Mouse (Mus musculus) testis, postnatal 14 days (tissue): ENCODE measurements around the gene Olfr572.

Experiments used
- DNase-seq: peaks from one replicate; pipeline ENCODE4 v3.0.0; 2021; ENCODE audit warnings: low spot score

The Olfr572 gene

DNA sequence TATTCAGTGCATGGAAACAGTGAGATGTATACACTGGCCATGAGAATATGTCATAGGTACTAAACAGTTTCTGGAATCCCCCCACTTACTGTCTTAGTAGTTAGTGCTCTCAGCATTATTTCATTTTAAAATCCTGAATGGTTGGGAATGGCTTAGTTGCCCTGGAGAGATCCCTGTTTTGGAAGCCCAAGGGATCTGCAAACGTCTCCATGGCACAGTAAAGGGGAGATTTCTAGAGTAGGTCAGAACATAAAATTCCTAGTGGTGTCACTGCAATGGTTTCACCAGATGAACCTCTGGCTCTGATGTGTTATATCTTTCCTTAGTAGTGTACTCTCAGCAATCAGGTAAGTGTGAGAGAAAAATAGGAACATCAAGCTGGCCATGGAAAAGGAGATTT, at the start of gene Olfr572:
Gene Olfr572, plus strand, starts transcription at position 301 of the 400 bp plus-strand sequence.
- DNase-seq: no peak

DNA sequence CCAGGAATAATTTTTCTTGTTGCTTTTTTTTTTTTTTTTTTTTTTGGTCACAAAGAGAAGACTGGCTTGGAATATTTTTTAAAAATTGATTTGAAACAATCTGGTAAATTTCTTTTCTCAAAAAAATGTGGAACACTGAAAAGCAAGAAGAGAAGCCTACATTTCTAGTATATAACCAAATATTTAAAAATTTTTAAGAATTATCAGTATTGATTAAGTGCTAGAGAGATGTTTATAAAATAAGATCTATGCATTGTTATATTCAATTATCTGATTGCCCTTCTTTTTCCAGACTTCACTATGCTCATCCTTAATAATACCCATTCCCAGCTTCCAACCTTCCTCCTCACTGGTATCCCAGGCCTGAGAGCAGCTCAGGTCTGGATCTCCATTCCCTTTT, 47.4 kb upstream of the Olfr572 start, which contains the start of gene Olfr568:
Gene Olfr568, plus strand, starts transcription at position 301 of the 400 bp plus-strand sequence.
- no peak for DNase-seq

DNA sequence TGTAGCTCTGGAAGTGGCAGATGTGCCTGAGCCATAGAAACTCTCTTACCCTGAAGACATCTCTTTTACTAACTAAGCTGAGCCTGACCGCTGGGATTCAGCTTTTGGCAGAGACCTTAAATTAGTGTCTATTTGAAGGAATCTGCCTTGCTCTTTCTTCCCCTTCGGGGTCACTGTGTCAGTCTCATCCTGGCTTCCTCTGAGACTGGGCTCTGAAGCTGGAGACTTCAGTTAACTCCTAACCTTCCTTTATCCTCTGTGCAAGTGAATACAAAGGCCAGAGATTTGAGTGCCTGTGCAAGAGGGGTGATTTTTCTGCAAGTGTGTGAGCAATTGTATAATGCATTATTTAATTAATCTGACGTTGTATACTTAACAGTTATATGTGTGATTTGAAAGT, 33.4 kb upstream of the Olfr572 start, which contains the start of gene Olfr569:
Gene Olfr569, minus strand, starts transcription at position 101 of the 400 bp plus-strand sequence.
- no peak for DNase-seq

DNA sequence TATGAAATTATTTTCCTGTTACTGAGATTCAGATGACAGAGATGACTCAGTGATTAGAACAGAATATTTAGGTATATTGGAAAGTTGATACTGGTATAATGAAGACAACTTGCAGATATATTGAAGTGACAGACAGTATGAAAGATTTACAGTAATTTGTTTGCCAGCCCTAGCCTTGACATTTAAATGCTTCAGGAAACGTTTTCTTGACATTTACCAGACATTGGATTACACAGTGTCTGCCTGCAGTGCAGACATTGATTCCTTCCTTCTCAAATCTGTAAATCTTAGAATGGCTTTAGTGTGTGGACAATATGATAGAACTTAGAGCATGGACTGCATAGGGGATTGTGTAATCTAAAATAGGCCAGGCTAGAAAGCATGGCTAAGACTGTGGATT, 8.9 kb upstream of the Olfr572 start:
- no peak for DNase-seq

DNA sequence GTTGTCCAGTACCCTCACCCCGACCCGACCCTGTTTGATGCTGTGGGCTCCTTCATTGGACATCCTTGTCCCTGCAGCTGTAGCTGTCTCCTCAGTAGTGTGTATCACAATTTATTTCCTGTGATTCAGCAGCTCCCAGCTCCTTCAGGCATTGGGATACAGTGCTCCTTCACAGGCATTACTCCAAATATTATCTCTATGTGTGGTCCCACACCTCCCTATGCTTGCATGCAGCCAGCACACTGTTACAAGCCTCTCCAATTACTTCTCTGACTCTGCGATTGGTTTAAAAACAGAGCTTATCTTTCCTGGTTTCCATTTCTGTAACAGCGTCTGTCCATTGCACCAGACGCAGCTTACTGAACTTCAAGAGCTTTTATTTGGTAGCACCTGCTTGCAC, 7.8 kb upstream of the Olfr572 start:
- DNase-seq: no peak

DNA sequence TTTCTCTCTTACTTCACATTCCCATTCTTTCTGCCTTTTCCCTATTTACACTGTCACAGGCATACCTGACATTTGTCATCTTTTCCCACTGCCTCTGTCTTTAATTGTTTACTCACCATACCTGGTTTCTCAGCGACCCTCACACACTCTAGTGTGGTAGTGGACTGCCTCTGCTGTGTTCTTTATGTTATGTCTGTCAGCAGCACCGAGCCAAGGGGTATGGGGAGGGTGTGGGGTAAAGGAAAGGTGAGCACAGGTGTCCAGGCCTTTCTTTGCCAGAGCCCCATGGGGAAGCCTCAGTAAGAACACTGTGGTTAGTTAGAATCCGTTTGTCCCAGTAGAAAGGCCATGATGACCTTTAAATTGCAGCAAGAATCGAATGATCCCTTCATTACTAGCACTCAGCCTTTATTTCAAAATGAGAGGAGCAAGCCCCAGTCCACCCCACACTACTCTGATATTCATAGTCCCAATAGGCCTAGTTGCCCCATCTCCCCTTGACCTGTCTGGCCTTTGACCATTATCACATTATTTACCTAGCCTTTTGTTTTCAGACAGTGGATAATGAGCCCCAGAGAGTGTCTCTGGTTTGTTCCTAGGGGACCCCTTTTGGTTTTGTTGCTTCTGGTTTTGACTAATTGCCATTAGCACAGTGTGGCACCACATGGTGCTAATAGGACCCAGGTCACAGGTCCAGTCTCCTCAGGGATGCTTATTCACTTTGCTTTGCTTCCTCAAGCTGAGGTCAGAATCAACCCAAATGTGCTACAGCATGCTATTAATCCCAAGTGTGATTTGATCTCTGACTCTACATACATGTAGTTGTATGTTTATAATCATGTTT, 7.0 kb upstream of the Olfr572 start, which contains the start of gene Olfr571:
Gene Olfr571, minus strand, starts transcription at position 505 of the 844 bp plus-strand sequence.
- no peak for DNase-seq

DNA sequence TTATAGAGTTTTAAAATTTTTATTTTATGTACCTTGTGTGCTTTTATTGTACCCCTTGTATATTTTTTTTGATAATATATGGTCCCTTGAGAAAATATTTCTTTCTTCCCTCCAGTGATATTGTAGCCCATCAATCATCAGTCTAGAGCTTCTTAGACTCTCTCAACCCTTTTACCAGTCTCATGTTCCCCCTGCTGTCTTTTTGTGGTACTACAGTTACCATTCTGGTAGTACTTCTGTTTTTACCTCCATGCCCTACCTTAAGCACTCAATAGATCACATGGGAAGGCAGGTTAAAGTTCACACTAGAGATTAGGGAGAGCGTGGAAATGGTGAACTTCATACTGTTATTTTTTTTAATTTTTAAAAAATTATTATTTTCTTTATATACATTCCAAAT, 4.6 kb upstream of the Olfr572 start:
- no peak for DNase-seq

DNA sequence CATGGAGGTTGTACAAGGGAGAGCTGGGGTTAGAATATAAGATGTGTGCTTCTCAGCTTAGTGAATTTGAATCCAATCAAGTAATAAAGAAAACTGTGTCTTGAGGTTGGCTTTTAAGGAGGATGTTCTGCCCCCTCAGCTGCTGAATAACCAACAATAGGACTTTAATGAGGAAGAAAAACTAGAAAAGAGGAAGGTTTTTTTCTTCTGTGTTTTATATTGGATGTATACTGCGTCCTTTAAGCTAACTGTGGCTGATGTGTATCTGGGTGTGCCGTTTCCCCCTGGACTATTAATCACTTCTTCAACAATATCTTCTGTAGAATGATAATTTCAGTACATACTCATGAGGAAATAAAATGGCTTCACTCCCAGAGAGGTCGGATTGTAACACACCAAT, 2.9 kb downstream of the Olfr572 start:
- DNase-seq: no peak

- DNase-seq: no peak
Measured at GRCm38 (mm10) chr7:102942475-102942874, 18.3 kb downstream of the Olfr572 start, which contains the start of gene Olfr573-ps1. Gene Olfr573-ps1, minus strand, starts transcription at chr7:102942575.

GRCm38 (mm10) chr7:102943417-102943816, 19.2 kb downstream of the Olfr572 start:
- DNase-seq: no peak

DNA sequence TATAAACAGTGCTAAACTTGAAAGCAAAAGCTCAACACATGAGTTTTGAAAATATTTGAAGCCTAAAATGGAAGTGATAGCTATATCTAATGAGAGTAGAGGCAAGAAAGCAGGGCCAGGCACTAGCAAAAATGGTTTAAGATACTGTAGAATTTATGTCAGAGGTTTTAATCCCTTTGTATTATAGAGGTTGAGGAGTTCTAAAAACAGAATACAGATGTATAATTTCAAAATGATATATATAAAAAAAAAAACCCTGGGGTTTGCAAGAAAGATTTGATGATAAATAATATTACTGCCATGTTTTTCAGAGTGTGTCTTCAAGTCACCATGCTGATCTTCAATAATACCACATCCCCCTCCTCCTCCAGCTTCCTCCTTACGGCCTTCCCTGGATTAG, 24.0 kb downstream of the Olfr572 start, which contains the start of gene Olfr574:
Gene Olfr574, plus strand, starts transcription at position 301 of the 400 bp plus-strand sequence.
- no peak for DNase-seq

DNA sequence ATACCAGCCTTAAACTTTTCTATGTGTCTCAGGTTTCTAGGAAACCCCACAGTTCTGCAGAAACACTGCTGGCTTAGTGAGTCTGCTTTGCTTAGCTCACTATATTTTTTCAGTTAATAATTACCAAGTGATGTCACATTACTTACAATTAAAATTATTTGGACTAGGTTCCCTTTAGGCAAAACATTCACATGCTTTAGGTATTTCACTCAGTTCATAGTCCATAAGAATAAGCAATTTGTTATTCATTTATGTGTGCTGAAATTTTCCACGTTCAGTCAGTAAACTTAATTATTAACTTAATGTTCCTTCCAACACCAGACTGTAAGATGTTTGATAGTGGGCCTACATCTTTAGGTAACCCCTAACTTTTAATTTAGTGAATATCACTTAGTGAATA, 26.5 kb downstream of the Olfr572 start:
- DNase-seq: no peak

DNA sequence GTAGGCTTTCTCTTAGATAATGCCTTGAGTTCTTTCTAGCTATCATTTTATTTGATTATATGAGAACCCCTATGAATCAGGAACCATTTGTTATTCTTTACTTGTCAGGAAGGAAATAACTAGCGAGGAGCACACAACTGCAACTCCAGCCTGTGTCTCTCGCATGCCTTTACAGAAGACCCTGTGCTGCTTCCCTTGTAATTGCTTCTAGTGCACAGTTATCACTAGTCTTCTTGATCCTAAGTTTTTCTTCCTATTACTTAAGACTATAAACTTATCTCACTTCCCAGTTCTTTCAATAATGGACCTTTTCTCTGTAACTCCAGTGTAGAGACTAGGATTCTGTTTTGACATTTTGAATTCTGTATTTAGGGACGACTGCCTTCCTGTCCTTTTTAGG, 33.9 kb downstream of the Olfr572 start:
- DNase-seq: no peak

- no peak for DNase-seq
Measured at GRCm38 (mm10) chr7:102958593-102958992, 34.4 kb downstream of the Olfr572 start, which contains the start of gene Olfr575. Gene Olfr575, minus strand, starts transcription at chr7:102958775.

DNA sequence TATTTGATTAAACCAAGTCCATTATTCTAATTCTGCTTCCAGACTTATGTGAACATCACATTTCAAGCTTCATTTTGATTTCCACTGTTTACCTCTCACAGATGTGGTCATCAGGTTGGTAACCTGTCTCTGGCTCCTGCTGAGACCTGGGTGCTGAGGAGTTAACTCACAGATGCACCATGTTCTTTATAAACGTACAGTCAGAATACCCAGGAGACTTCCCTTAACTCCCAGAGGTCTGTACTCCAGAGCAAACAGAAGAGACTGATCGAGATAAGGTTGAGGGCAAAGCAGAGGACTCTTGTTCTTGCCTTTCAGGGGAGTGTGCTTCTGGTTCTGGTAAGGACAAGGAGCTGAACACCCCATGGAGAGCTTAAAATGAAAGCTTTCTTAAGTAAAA, 38.2 kb downstream of the Olfr572 start, which contains the start of gene Olfr576:
Gene Olfr576, plus strand, starts transcription at position 301 of the 400 bp plus-strand sequence.
- DNase-seq: no peak

DNA sequence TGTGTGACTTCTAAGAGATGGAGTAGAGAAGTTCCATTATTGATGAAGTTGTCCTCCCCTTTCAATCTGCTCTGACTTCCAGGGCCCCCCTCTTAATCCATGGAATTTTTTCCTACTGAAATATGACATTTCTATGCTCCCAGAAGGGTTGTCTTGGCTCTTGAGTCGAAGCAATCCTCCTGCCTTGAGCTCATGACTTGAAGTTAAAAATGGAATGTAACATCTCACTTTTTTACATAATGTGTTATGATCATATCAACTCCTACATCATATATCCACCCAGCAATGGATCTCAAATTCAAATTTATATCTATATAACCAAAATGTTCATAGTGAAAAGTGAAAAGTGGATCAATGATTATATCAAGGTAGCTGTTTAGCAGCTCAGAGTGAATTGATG, 50.2 kb downstream of the Olfr572 start:
- DNase-seq: no peak

- DNase-seq: no peak
Measured at GRCm38 (mm10) chr7:102975843-102976242, 51.6 kb downstream of the Olfr572 start, which contains the start of gene Olfr577. Gene Olfr577, minus strand, starts transcription at chr7:102975943.
